Mouse (Mus musculus) stomach, postnatal 0 days (tissue): ENCODE measurements around the gene Arhgap18. TPM values are rescaled to one million over a fixed set of nuclear protein-coding genes. Genes with fewer than 3 reads are reported as not detected.

ENCODE experiments used
- ATAC-seq: fragments of 200-750 bp; cut with Nextera tagmentation; 2 replicates; pipeline ENCODE4 v1.8.0; 2017; ENCODE audit not compliant: low FRiP score, low TSS enrichment
- DNase-seq: peaks from one replicate; pipeline ENCODE4 v3.0.0-alpha.2; 2016; ENCODE audit warnings: low spot score
- H3K27ac ChIP-seq: fragments of 300-500 bp; sonication (generic); replicated peaks from 2 replicates; pipeline ENCODE4 v1.5.1; 2014; ENCODE audit warnings: mild to moderate bottlenecking, control low read depth
- H3K27me3 ChIP-seq: fragments of 300-500 bp; sonication (generic); 2 replicates; pipeline ENCODE4 v1.6.1; 2014; ENCODE audit warnings: low read length; ENCODE audit not compliant: control insufficient read depth, insufficient read depth
- H3K36me3 ChIP-seq: fragments of 300-500 bp; sonication (generic); 2 replicates; pipeline ENCODE4 v1.6.1; 2014; ENCODE audit warnings: low read length, mixed read lengths; ENCODE audit not compliant: control insufficient read depth, insufficient read depth
- H3K4me1 ChIP-seq: fragments of 300-500 bp; sonication (generic); replicated peaks from 2 replicates; pipeline ENCODE4 v1.6.1; 2014; ENCODE audit warnings: antibody characterized with exemption; ENCODE audit not compliant: control insufficient read depth, insufficient read depth
- H3K4me2 ChIP-seq: fragments of 300-500 bp; sonication (generic); replicated peaks from 2 replicates; pipeline ENCODE4 v1.6.1; 2014; ENCODE audit warnings: low read depth, mild to moderate bottlenecking, control low read depth, moderate library complexity
- H3K4me3 ChIP-seq: fragments of 300-500 bp; sonication (generic); 2 replicates; pipeline ENCODE4 v1.5.1; 2014; ENCODE audit warnings: low read depth, low read length, control low read depth
- H3K9ac ChIP-seq: fragments of 300-500 bp; sonication (generic); 2 replicates; pipeline ENCODE4 v1.6.1; 2014; ENCODE audit warnings: mild to moderate bottlenecking, low read length, control low read depth, mixed read lengths
- H3K9me3 ChIP-seq: fragments of 300-500 bp; sonication (generic); 2 replicates; pipeline ENCODE4 v1.6.1; 2016; ENCODE audit warnings: low read length; ENCODE audit not compliant: control insufficient read depth
- CTCF ChIP-seq: IDR thresholded peaks from 2 replicates; pipeline ENCODE4 v1.5.1; 2016; ENCODE audit warnings: antibody characterized with exemption, low read depth, mild to moderate bottlenecking, moderate library complexity
- EP300 ChIP-seq: optimal IDR thresholded peaks from 2 replicates; pipeline ENCODE3; 2016; ENCODE audit warnings: antibody characterized with exemption
- WGBS: fragments of 180-500 bp; shearing (Covaris S2); extraction: QIAGEN DNeasy Blood & Tissue Kit; methylation state at CpG from one replicate; pipeline ENCODE4 v1.1.7; 2014; 5-methylcytosine and 5-hydroxymethylcytosine counted together
- polyA plus RNA-seq: library from polyadenylated mRNA; unstranded; fragments of >200 nt; fragmentation: Nextera tagmentation; extraction: Ambion mirVana; gene quantifications from 2 replicates; pipeline ENCODE4 v1.2.1, GENCODE M21; 2015

Arhgap18 gene
- polyA plus RNA-seq, 1 experiment from 2014 or later: 15.1 TPM

DNA sequence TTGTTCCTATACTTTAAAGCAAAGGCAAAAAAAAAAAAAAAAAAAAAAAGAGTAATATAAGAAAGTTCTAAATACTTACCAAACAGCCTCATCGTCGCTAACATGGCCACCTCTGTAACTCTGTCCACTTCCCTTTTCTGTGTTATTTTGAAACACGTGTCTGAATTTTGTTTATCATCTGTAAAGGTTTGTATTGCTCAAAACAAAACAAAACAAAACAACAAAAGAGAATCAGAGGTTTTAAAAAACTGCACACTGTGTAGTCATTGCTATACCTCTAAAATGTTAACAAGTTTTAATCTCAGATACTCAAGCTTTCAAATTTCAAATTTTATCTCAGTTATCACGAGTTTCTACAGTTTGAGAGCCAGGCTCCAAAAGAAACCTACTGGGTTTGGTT is 109.0 kb downstream of the Arhgap18 start:
- Histone ChIP-seq H3K27ac (no peak overlapping the region), H3K4me3 (no peak overlapping the region), H3K9ac (no peak overlapping the region), H3K36me3 (no peaks in the 10 kb centered on the region), H3K27me3 (no peaks in the 10 kb centered on the region), H3K4me1 (no peaks in the 10 kb centered on the region), H3K4me2 (no peak overlapping the region), H3K9me3 (no peaks in the 10 kb centered on the region)
- DNase-seq: no peak
- WGBS: 85% methylated on average over 4 of the region's 4 CpGs
- no peak for TF ChIP-seq EP300
- TF ChIP-seq CTCF: no peak
- no peak for ATAC-seq

DNA sequence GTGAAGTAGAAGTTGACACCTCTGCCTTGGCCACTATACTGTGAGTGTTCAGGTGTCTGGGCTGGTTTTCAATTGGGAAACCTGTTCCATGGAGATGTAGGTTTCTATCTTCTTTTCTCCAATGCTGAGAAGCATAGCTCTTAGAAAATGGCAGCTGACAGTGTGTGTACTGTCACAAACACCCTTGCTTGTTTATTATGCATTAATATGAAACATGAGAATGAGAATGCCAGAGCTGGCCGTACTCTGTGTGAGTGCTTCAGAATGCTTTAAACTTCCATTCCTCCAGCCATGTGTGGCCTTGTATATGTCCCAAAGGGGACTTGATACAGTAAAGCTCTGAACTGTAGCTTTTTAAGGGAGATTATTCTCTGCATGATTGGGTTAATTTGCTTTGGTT is 110.8 kb downstream of the Arhgap18 start:
- Histone ChIP-seq H3K4me1 (no peaks in the 10 kb centered on the region), H3K36me3 (no peaks in the 10 kb centered on the region), H3K9ac (no peak overlapping the region), H3K4me2 (no peak overlapping the region), H3K27ac (no peak overlapping the region), H3K27me3 (no peaks in the 10 kb centered on the region), H3K9me3 (no peaks in the 10 kb centered on the region), H3K4me3 (no peak overlapping the region)
- 70% methylated on average over 1 of the region's 1 CpGs for WGBS
- no peak for DNase-seq
- TF ChIP-seq CTCF: no peak
- no peak for TF ChIP-seq EP300
- ATAC-seq: no peak

DNA sequence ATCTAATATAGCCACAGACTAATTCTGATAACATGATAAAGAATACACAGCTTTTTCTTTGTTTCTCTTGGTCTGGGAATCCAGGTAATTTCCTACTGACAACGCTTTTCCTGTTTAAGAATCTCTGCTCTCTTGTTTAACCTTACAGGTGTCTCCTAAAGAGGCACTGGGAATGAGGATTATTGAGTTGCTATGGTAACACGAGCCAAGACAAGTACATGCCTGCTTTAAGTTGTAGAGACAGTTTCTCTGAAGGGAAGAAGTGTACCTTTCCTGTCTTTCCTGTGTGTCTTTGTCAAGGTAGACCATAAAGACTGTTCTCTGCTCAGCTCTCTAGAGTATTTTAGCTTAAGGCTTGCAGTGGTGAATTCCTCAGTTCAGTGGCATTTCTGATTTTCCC is 117.6 kb downstream of the Arhgap18 start:
- DNase-seq (no peak), ATAC-seq (no peak)
- 37% methylated on average over 2 of the region's 2 CpGs for WGBS
- Histone ChIP-seq H3K27me3 (no peaks in the 10 kb centered on the region), H3K36me3 (no peaks in the 10 kb centered on the region), H3K4me3 (no peak overlapping the region), H3K4me1 (no peaks in the 10 kb centered on the region), H3K4me2 (no peak overlapping the region), H3K27ac (no peak overlapping the region), H3K9ac (no peak overlapping the region), H3K9me3 (no peaks in the 10 kb centered on the region)
- no peak for TF ChIP-seq CTCF
- TF ChIP-seq EP300: no peak

DNA sequence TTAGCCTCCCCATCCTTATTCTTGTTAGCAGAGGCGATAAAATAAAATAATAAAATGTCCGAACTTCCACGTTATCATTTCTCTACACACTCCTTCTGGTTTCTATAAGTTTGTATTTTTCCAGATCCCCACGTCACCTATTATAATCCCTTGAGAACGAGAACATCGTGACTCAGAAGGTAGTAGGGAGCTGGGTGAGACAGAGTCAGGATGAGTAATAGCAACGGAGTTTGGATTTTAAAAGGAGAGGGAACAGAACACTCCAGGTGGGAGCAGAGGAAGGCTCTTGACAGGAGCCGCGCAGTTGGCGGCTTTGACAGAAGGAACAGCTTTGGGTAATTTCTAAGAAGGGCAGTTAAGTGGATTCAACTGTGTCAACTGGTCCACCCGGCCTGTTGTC is 124.1 kb downstream of the Arhgap18 start:
- DNase-seq: no peak
- Histone ChIP-seq H3K4me1 (no peaks in the 10 kb centered on the region), H3K36me3 (no peaks in the 10 kb centered on the region), H3K9ac (no peak overlapping the region), H3K27ac (no peak overlapping the region), H3K4me3 (no peak overlapping the region), H3K27me3 (no peaks in the 10 kb centered on the region), H3K9me3 (no peaks in the 10 kb centered on the region), H3K4me2 (no peak overlapping the region)
- WGBS: 80% methylated on average over 11 of the region's 11 CpGs
- TF ChIP-seq CTCF: no peak
- no peak for TF ChIP-seq EP300
- no peak for ATAC-seq

DNA sequence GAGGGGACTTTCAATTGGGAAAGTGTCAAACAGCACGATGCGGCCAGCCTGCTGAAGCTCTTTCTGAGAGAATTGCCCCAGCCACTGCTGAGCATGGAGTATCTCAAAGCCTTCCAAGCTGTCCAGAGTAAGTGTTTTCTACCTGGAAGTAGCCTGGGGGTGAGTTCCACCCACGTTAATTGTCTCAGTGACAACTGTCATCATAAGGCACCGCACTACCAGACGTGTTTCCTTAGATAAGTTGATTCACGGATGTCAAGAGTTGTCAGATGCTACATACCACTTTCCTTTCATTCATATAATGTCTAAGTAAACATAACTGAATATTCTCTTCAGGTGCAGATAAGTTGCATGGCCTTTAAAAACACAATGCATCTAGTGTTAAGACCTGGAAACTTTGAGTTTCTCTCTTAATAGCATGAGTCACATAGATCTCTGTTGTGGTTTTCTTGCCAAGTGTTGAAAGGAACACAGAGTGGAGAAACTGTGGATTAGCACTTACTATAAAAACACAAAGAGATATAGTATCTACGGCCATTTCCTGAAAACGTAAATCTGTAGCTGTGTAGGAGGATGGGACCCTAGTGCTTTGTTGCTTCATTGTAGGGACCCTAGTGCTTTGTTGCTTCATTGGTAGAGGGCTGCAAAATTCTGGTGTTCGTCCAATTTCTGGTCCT is 125.8 kb downstream of the Arhgap18 start:
- Histone ChIP-seq H3K36me3 (no peaks in the 10 kb centered on the region), H3K4me2 (no peak overlapping the region), H3K9ac (no peak overlapping the region), H3K4me3 (no peak overlapping the region), H3K4me1 (no peaks in the 10 kb centered on the region), H3K27me3 (no peaks in the 10 kb centered on the region), H3K9me3 (no peaks in the 10 kb centered on the region), H3K27ac (no peak overlapping the region)
- ATAC-seq: no peak
- WGBS: 60% methylated on average over 9 of the region's 9 CpGs
- TF ChIP-seq EP300: no peak
- no peak for TF ChIP-seq CTCF
- no peak for DNase-seq

DNA sequence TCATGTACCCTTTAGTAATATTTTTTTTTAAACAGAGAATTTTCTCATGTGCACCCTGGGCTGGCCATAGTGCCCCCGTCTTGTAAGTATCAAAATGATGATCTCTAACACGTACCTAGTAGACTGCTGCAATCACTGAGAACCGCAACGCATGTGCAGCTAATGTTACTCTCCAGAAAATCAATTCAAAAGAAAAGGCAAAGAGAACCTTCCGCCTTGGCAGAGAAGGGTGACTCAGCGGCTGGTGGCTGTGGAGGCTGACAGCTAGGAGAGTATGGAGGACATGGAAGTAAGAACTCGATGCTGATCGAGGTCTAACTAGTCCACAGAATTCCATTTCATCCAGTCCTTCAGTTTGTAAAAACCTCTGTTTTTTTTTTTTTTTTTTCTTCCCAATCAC is 131.7 kb downstream of the Arhgap18 start:
- H3K9me3 ChIP-seq: no peaks in the 10 kb centered on the region
- no peaks in the 10 kb centered on the region for H3K4me1 ChIP-seq
- 82% methylated on average over 8 of the region's 8 CpGs for WGBS
- ATAC-seq (no peak), DNase-seq (no peak)
- H3K36me3 ChIP-seq: no peaks in the 10 kb centered on the region
- H3K9ac ChIP-seq: no peak overlapping the region
- H3K27ac ChIP-seq: no peak overlapping the region
- no peak overlapping the region for H3K4me3 ChIP-seq
- TF ChIP-seq CTCF: no peak
- no peak for TF ChIP-seq EP300
- no peaks in the 10 kb centered on the region for H3K27me3 ChIP-seq
- no peak overlapping the region for H3K4me2 ChIP-seq
